Mouse (Mus musculus) gastrocnemius, adult 8-10 months (tissue): Measurements from ENCODE around the gene Usp44. TPM values are rescaled to one million over a fixed set of nuclear protein-coding genes. Genes with fewer than 3 reads are reported as not detected.
A peak's percentile ranks its signal among the peaks of the same experiment; 100 is the strongest.

ENCODE experiments used
- DNase-seq, 2 experiments: peaks; one replicate each; pipeline ENCODE4 v3.0.0; 2022; ENCODE audit warnings: low spot score in 2 of 2
- total RNA-seq, 4 experiments: library from RNA; stranded (reverse); gene quantifications; 2 replicates each; pipeline ENCODE4 v1.2.4; 2022

Usp44 gene
- total RNA-seq, 4 experiments from 2014 or later, result 0.34 to 0.67 (median 0.48) TPM; not detected in 1

DNA sequence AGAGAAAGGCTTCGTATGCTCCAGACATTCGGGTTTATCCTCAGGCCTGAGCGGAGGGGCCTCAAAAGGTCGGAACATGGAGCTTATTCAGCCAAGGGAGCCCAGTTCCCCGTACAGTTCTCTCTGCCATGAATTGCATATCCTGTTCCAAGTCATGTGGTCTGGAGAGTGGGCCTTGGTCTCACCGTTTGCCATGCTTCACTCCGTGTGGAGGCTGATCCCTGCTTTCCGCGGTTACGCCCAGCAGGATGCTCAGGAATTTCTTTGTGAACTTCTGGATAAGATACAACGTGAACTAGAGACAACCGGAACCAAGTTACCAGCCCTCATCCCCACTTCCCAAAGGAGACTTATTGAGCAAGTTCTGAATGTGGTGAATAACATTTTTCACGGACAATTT is 15.4 kb downstream of the Usp44 start:
- DNase-seq, result no peak

DNA sequence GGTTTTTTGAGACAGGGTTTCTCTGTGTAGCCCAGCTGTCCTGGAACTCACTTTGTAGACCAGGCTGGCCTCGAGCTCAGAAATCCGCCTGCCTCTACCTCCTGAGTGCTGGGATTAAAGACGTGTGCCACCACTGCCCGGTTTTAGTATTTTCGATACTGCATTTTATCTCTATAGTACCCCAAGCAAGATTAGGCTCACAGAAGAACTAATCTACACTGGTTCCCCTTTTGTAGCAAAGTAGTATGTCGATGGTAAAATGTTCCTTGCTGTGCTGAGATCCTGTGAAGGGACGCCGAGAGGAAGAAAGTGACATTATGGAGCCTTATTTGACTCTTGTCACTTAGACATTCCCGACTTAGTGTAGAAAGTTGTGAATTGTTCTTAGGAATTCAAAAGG is 23.8 kb downstream of the Usp44 start:
- no peak for DNase-seq

DNA sequence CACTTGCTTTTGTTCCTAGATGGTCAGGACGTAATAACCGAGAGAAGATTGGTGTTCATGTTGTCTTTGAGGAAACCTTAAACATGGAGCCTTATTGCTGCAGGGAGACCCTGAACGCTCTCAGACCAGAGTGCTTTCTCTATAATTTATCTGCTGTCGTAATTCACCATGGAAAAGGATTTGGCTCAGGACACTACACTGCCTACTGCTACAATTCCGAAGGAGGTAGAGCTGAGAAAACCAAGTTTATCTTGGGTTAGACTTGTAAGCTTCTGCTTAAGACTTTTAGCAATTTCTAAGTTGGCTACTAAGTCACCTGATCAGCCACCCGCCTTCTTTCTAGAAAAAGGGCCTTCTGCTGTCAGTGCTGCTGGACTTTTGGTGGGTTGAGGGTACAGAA is 24.7 kb downstream of the Usp44 start:
- DNase-seq, result no peak

DNA sequence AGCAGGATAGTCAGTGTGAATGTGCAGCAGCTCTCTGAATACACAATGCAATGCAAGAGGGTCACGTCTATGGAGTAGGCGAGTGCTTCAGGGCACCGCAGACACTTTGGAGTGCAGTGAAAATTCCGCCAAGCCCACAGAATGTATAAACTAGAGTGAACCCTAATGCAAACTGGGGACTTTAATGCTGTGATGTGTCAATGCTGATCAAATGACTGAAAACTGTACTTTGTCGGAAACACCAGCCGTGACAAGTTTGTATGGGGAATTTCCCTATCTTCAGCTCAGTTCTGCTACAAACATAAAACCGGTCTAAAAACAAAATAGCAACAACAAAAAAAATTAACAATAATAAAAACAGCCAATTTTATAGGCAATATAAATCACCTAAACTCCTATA is 37.0 kb downstream of the Usp44 start:
- DNase-seq, result no peak

DNA sequence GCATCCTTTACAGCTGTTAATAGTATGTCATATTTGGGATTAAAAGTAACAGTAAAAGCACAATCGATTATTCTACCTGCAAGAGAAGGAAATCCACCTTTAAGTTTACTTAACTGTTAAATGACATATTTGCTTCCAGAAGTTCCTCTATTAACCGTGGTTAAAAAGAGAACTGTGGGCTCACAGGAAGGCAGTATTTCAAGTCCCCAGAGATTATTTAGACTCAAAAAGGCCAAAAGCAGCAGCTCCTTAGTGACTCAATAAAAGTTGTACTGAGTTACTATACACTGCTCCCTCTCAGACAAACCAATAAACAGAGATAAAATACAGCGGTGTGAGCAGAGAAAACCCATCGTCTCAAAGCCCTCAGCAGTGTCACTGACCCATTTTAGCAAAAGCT is 37.5 kb downstream of the Usp44 start:
- no peak for DNase-seq

DNA sequence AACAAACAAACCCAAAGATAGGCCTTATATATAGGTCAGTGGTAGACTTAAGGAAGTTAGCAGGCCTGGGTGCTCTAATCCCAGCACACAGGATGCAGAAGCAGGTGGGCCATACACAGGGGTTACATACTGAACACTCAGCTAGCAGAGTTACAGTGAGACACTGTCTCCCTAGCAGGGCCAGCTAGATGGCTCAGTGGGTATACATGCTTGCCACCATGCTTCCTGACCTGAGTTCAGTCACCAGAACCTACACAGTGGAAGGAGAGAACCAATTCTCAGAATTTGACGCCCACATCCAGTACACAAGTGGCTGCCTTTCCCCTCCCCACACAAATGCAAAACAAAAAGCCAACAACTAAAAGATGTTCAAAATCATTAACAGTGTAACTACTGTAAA is 45.4 kb downstream of the Usp44 start:
- no peak for DNase-seq

DNA sequence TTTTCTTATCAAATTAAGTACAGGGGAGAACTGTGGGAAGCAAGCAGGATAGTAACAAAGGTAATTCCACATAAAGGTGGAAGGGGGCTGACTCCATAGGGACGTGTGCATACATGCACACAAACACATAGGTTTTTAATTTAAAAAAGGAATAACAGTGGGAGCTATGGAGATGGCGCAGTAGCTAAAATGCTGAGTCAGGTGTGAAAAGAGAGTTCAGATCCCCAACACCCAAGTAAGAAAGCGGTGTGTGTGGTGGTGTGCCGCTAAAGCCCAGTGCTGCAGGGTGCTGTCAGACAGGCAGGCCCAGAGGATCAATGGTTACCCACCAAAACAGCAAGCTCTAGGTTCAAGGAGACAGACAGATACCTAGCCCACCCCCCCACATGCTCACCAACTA is 47.4 kb downstream of the Usp44 start:
- DNase-seq, result no peak

DNA sequence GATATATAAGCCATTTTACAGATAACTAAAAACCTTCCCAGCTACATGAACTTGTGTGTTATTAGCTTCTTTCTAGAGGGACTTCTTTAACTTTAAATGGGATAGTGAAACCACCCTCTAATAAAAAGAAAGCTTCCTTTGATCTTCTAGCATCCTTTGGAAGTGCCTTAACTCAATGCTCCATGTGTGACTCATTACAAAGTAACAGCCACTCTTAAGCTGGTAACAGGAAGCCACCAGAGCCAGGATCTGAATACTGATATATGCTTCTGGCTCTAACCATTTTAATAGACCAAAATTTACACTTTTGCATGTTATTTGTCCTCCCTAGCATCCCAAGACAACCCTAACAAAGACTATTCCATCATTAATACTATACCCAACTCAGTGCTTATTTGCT is 50.6 kb downstream of the Usp44 start:
- no peak for DNase-seq

DNA sequence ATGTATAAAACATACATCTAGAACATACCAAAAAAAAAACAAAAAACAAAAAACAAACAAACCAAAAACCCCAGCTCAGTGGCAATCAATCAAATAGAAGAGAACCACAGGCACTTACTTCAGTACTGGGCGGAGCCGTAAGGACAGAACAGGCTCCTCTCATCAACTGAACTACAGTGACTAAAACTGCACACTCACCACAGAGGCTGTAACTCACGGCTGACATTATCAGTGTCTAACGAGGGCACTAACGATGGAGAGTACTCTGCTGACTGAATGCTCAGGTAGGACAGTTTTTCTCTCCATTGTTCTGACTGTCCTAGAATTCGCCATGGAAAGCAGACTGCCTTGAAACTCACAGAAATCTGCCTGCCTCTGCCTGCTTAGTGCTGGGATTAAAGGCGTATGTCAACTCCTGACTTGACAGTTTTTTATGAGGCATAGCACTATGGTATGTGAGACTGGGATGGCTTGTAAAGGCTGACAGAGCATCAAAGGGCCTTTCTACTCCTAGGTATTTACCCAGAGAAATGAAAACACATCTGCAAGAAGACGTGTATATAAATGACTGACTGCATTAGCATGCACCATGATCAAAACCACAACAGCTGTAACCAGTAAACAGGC is 51.5 kb downstream of the Usp44 start:
- no peak for DNase-seq

DNA sequence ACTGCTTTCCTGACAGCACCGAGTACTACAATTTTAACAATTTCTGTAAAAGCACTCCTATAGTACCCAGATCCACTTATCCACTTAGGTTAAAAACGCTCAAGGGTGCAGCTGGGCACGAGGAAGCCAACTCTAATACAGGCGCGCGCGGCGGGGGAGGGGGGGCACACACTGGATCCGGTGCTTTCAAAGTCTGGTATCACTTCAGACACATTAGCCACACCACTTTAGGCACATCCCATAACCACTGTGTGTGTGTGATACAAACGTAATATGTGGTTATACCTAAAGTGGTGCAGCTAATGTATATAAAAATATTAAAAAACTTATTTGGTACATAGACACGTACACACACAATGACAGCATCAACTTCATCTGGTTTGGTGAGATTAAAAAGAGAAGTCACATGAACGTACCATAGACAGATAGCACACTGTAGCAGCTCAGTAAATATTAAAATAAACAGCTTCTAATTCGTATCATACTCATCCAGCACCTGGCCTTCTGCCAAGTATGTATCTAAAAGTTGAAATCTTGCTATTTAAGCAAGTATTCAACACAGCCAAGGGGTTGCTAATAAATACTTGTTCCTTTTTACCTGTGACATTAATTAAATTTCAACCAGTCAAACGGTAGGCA is 54.6 kb downstream of the Usp44 start:
- DNase-seq, result no peak

DNA sequence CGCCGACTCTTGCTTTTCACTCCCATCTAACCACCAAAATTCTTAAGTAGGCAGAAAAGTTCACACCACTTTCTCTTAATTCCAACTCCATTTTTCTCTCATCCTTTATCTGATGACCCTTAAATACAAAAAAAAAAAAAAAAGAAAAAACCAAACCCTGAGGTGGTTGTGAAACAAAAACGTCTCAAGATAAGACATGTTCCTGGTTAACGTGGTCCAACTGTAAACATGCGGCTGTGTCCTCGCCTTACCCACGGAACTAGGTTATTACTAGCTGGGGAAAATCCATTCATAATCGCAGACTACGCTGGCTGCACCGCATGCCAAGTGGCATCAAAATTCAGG is 57.2 kb downstream of the Usp44 start:
- DNase-seq, result no peak

DNA sequence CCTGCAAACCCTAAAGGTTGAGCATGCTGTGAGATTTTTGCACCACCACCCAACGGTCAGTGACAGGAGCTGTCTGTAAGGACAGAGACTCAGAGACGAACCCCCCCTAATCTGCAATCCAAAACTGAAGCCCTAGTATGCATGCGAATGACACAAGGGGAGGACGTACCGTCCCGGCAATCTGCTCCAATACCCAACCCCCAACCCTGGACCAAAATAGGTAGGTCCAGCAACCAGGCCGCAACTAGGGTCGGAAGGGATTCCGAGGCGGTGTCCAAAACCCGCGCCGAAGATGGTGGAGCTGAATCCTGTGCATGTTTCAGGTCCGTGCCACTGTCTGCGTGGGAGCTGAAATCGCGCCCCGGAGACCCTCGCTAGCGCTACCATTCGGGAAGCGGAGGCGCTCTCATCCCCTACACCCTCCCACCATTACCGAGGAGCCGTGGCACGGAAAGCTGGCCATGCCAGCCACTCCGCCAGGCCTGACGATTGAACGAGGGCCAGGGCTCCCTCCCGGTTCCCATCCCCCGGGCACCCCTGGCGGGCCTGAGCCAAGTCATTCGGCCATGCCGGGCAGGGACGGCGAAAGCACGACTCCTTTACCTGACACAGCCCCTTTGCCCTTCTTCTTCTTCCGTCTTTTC is 57.7 kb downstream of the Usp44 start:
- DNase-seq, result peak; percentile 24 to 27

DNA sequence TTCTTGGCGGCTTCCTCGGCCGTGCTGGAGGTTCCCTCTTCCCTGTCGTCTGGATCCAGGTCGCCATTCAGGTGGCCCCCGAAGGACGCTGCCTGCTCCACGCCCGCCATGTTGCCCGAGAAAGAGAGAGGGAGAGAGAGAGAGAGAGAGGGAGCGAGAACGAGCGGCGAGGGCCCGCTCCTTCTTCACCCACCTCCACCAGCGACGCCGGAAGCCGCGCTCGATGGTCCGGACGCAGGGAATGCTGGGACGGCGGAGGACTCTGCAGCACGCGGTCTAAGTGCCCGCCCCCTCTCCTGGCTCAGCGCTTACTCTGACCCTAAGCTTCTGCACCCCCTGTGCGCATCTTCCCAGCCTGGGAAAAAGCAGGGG is 58.2 kb downstream of the Usp44 start:
- peak; percentile 64 to 78 for DNase-seq

DNA sequence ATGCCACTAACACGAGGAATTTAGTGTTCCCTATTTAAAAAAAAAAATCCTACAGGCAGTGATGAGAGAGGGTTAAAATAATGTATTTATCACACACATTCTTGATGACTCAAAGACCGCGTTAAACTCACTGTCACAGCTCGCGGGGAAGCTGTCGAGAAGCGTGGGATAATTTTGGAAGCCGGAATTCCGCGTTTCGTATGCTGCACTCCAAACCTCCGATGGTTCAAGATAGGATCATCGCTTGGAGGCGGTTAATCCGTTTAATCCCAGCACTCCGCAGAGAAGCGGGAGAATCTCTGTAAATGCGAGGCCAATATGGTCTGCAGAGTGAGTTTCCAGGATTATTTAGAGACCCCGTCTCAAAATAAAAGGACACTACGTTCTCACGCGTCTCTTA is 58.6 kb downstream of the Usp44 start:
- DNase-seq, result no peak

DNA sequence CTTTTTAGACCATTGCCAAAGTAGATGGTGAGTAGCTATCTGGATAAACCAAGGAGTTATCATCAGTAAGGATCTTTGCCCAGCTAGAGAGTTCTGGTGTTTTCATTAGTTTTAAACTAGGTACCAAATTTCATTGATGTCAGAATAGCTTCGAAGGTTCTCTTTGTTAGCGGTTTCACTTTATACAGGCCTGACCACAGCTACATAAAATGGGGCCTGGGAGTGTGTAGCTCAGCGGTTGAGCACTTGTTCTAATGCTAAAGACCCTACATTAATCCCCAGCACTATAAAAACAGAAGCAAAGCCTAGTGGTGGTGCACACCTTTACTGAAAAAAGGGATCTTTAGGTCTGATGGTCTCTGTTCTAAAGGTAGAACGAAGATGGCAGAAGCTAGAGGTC is 59.2 kb downstream of the Usp44 start:
- DNase-seq, result no peak

DNA sequence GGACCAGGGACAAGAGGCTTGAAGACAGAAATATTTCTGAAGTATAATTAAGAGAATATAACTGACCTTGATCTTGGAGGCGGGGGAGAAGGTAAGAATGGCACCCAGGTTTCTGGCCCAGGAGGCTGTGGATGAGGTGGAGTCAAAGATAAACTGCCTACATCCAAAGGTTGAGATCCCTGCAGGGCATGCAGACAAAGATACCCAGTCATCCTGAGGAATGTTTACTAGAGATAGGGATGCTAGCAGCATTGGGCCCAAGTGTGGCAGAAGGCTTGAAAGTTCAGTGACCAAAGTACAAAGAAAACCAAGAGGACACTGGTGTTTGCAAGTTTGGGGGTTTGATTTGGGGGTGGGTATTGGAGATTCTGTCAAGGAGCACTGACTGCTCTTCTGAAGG is 59.7 kb downstream of the Usp44 start:
- DNase-seq, result no peak

DNA sequence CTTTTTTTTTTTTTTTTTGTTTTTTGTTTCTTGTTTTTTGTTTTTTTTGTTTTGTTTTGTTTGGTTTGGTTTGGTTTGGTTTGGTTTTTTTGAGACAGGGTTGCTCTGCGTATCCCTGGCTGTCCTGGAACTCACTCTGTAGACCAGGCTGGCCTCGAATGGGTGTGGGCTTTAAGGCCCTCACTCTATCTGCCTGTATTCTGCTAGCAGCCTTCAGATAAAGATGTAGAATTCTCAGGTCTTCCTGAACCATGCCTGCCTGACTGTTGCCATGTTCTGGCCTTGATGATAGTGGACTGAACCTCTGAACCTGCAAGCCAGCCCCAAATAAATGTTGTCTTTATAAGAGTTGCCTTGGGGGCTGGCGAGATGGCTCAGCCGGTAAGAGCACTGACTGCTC is 61.2 kb downstream of the Usp44 start:
- DNase-seq, result no peak

DNA sequence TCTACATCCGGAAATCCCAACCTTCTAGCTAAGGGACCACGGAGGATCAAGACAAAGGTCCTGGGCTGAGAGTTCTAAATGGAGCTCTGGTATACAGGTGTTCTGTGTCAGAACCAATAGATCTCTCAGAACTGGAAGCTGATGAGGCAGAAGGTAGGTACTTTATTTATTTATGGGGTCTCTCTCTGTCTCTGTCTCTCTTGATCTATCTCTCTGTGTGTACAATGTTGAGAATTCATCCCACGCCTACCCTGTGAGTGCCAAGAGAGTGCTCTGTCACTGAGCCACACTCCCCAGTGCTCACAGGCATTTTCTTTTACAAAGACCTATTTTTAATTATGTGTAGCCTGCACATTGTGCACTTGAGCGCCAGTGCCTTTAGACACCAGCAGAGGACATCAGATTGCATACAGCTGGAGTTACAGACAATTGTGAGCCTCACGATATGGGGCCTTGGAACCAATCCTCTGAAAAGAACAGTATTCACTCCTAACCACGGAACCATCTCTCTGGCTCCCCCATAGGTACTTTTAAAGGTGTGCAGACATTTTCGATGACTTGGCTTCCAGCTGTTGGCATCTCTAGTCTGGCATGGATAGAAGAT is 65.8 kb downstream of the Usp44 start, which contains the start of gene Metap2:
TSS of gene Metap2 (minus strand) at position 51 of the 604 bp plus-strand sequence.
- no peak for DNase-seq

DNA sequence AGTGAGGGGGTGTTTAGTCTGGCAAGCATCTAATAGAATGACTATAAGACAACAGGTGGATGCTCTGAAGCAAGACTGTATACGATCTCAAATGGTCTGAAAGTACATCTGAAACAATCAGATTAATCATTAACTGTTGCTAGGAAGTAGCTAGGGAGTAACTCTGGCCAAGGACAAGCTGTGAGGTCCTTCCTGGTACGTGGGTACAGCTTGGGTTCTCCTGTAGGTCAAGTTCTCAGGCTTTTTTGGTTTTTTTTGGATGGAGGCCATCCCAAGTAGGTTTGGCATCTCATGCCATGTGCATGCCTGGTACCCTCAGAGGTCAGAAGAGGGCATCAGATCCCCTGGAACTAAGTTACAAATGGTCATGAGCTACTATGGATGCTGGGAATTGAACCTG is 67.9 kb downstream of the Usp44 start:
- no peak for DNase-seq

DNA sequence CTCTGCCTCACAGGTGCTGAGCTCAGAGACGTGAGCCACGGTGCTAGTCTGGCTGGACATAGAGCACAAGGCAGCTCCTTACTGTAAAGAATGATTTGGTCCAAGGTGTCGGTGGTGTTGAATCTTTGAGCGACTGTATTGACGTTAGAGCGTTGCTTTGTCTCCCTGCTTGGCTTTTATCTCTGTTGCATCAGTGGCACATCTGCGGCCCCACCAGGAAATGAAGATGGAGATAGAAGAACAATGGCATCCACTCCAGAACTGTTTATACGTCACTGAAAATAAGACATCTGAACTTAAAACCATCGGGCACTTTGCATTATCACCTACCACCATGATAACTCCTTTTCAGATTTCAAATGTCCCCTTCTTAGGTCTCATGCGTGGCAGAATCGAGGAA is 68.6 kb downstream of the Usp44 start:
- no peak for DNase-seq

DNA sequence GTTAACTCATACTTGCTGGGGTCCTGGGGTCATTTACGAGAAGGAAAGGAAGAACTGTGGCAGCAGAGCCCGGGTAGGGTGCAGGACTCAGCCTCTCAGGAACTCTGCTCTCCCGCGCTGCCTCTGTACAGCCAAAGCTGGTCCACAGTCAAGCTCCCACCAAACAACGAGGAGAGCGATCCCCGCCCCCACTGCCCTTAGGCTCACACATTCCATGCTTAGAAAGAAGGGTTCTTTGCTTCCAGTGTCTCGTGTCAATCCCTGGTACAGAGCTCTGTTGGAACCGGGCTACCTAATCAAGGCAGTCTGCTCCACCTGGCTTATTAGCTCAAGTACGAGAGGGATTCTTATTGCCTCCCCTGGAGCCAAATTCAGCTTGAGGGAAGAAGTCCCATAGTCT is 76.0 kb downstream of the Usp44 start:
- DNase-seq, result no peak
